Mouse (Mus musculus) gonadal fat pad, adult 2 months (tissue): Measurements from ENCODE around the gene Zfp366. TPM values are rescaled to one million over a fixed set of nuclear protein-coding genes. Genes with fewer than 3 reads are reported as not detected.

Experiments
- DNase-seq: peaks from one replicate; pipeline ENCODE4 v3.0.0-alpha.2; 2012; ENCODE audit warnings: low read depth
- polyA plus RNA-seq: library from polyadenylated mRNA; depleted of rRNA; stranded (reverse); fragments of >200 nt; gene quantifications from 2 replicates; pipeline ENCODE4 v1.2.3, GENCODE M21; 2012

The Zfp366 gene
- polyA plus RNA-seq, 1 experiment, result 3.0 TPM

- no peak for DNase-seq
Measured at GRCm38 (mm10) chr13:99250806-99251205, 66.2 kb downstream of the Zfp366 start.

- DNase-seq, result no peak
Measured at GRCm38 (mm10) chr13:99254215-99254614, 69.6 kb downstream of the Zfp366 start.

GRCm38 (mm10) chr13:99254781-99255180, 70.2 kb downstream of the Zfp366 start:
- DNase-seq, result no peak

- DNase-seq, result no peak
Measured at GRCm38 (mm10) chr13:99256916-99257315, 72.3 kb downstream of the Zfp366 start.

- DNase-seq, result no peak
Measured at GRCm38 (mm10) chr13:99258677-99259076, 74.1 kb downstream of the Zfp366 start.

- DNase-seq, result peak; percentile 30
Measured at GRCm38 (mm10) chr13:99259502-99260174, 75.0 kb downstream of the Zfp366 start.

- DNase-seq, result no peak
Measured at GRCm38 (mm10) chr13:99262406-99262805, 77.8 kb downstream of the Zfp366 start.

GRCm38 (mm10) chr13:99263159-99263783, 78.6 kb downstream of the Zfp366 start:
- no peak for DNase-seq

GRCm38 (mm10) chr13:99264483-99264882, 79.9 kb downstream of the Zfp366 start:
- DNase-seq, result no peak

GRCm38 (mm10) chr13:99272046-99272445, 87.4 kb downstream of the Zfp366 start:
- no peak for DNase-seq

GRCm38 (mm10) chr13:99277521-99277920, 92.9 kb downstream of the Zfp366 start:
- no peak for DNase-seq

- no peak for DNase-seq
Measured at GRCm38 (mm10) chr13:99278511-99278910, 93.9 kb downstream of the Zfp366 start.

- DNase-seq, result no peak
Measured at GRCm38 (mm10) chr13:99279351-99279750, 94.7 kb downstream of the Zfp366 start.

- no peak for DNase-seq
Measured at GRCm38 (mm10) chr13:99282961-99283360, 98.3 kb downstream of the Zfp366 start.

GRCm38 (mm10) chr13:99283916-99284315, 99.3 kb downstream of the Zfp366 start:
- DNase-seq, result no peak

- DNase-seq, result no peak
Measured at GRCm38 (mm10) chr13:99284400-99285160, 100.0 kb downstream of the Zfp366 start.

GRCm38 (mm10) chr13:99285241-99285640, 100.6 kb downstream of the Zfp366 start:
- no peak for DNase-seq

- no peak for DNase-seq
Measured at GRCm38 (mm10) chr13:99287207-99287606, 102.6 kb downstream of the Zfp366 start.

GRCm38 (mm10) chr13:99287786-99288185, 103.2 kb downstream of the Zfp366 start:
- DNase-seq, result no peak

- DNase-seq, result no peak
Measured at GRCm38 (mm10) chr13:99290766-99291165, 106.1 kb downstream of the Zfp366 start.

- no peak for DNase-seq
Measured at GRCm38 (mm10) chr13:99294176-99294575, 109.6 kb downstream of the Zfp366 start.

GRCm38 (mm10) chr13:99299921-99300320, 115.3 kb downstream of the Zfp366 start:
- no peak for DNase-seq
